Mouse (Mus musculus): Measurements from ENCODE around the gene Slc44a2. TPM values are rescaled to one million over a fixed set of nuclear protein-coding genes. Genes with fewer than 3 reads are reported as not detected.

The Slc44a2 gene
- polyA plus RNA-seq, 1 experiment = 505 TPM

- no peak for TF ChIP-seq POLR2A (IDR thresholded peaks at IDR 0.05; ENCODE audit: control insufficient read depth, extremely low read depth, insufficient read depth, low read length, poor library complexity)
- no peak overlapping the region for H3K27ac ChIP-seq (ENCODE audit: control insufficient read depth, insufficient read depth, low read length)
- WGBS = 96% methylated on average over 7 of the region's 7 CpGs
- H3K4me3 ChIP-seq (ENCODE audit: control insufficient read depth, insufficient read depth, low read length) = no peak overlapping the region
- peaks cover 8% of the 10 kb centered on the region for H3K4me1 ChIP-seq (replicated peaks; ENCODE audit: control insufficient read depth, insufficient read depth, low read length)
- no peaks in the 10 kb centered on the region for H3K27me3 ChIP-seq (ENCODE audit: control insufficient read depth, insufficient read depth, low read length)
- H3K36me3 ChIP-seq (ENCODE audit: control insufficient read depth, insufficient read depth, low read length) = peaks cover 80% of the 10 kb centered on the region
- no peak for DNase-seq
These were observed 30.7 kb downstream of the Slc44a2 start for GRCm38 (mm10) chr9:21351178-21351577.

- Histone ChIP-seq H3K4me3 (ENCODE audit: control insufficient read depth, insufficient read depth, low read length) (no peak overlapping the region), H3K4me1 (replicated peaks; ENCODE audit: control insufficient read depth, insufficient read depth, low read length) (peaks cover 8% of the 10 kb centered on the region), H3K36me3 (ENCODE audit: control insufficient read depth, insufficient read depth, low read length) (peaks cover 76% of the 10 kb centered on the region), H3K27me3 (ENCODE audit: control insufficient read depth, insufficient read depth, low read length) (no peaks in the 10 kb centered on the region), H3K27ac (ENCODE audit: control insufficient read depth, insufficient read depth, low read length) (no peak overlapping the region; the same call in 1 of the 2 replicates)
- DNase-seq = no peak
- 98% methylated on average over 4 of the region's 4 CpGs for WGBS
- TF ChIP-seq CTCF (IDR thresholded peaks at IDR 0.05; ENCODE audit: borderline replicate concordance, control insufficient read depth, extremely low read depth, insufficient read depth, low read length, poor library complexity) = no peak
- no peak for TF ChIP-seq POLR2A (IDR thresholded peaks at IDR 0.05; ENCODE audit: control insufficient read depth, extremely low read depth, insufficient read depth, low read length, poor library complexity)
These were observed 31.3 kb downstream of the Slc44a2 start for GRCm38 (mm10) chr9:21351702-21352377.

- TF ChIP-seq CTCF (IDR thresholded peaks at IDR 0.05; ENCODE audit: borderline replicate concordance, control insufficient read depth, extremely low read depth, insufficient read depth, low read length, poor library complexity) (no peak), POLR2A (IDR thresholded peaks at IDR 0.05; ENCODE audit: control insufficient read depth, extremely low read depth, insufficient read depth, low read length, poor library complexity) (no peak)
These were observed 32.2 kb downstream of the Slc44a2 start for GRCm38 (mm10) chr9:21352463-21353372.

GRCm38 (mm10) chr9:21353373-21353686 lies 32.8 kb downstream of the Slc44a2 start:
- peaks cover 61% of the 10 kb centered on the region for H3K36me3 ChIP-seq (ENCODE audit: control insufficient read depth, insufficient read depth, low read length)
- H3K4me3 ChIP-seq (ENCODE audit: control insufficient read depth, insufficient read depth, low read length) = no peak overlapping the region
- WGBS = 87% methylated on average over 2 of the region's 2 CpGs
- no peak for DNase-seq
- no peak for TF ChIP-seq POLR2A (IDR thresholded peaks at IDR 0.05; ENCODE audit: control insufficient read depth, extremely low read depth, insufficient read depth, low read length, poor library complexity)
- TF ChIP-seq CTCF (IDR thresholded peaks at IDR 0.05; ENCODE audit: borderline replicate concordance, control insufficient read depth, extremely low read depth, insufficient read depth, low read length, poor library complexity) = no peak
- peak overlapping the region; percentile 23; the same call in 1 of the 2 replicates for H3K27ac ChIP-seq (ENCODE audit: control insufficient read depth, insufficient read depth, low read length)
- H3K4me1 ChIP-seq (replicated peaks; ENCODE audit: control insufficient read depth, insufficient read depth, low read length) = peaks cover 8% of the 10 kb centered on the region
- no peaks in the 10 kb centered on the region for H3K27me3 ChIP-seq (ENCODE audit: control insufficient read depth, insufficient read depth, low read length)

More at GRCm38 (mm10) chr9:21352463-21353372, 32.2 kb downstream of the Slc44a2 start:
- H3K27ac ChIP-seq (ENCODE audit: control insufficient read depth, insufficient read depth, low read length) = peak overlapping the region; percentile 31; the same call in 1 of the 2 replicates
- no peaks in the 10 kb centered on the region for H3K27me3 ChIP-seq (ENCODE audit: control insufficient read depth, insufficient read depth, low read length)
- peaks cover 67% of the 10 kb centered on the region for H3K36me3 ChIP-seq (ENCODE audit: control insufficient read depth, insufficient read depth, low read length)
- H3K4me1 ChIP-seq (replicated peaks; ENCODE audit: control insufficient read depth, insufficient read depth, low read length) = peaks cover 8% of the 10 kb centered on the region
- no peak overlapping the region for H3K4me3 ChIP-seq (ENCODE audit: control insufficient read depth, insufficient read depth, low read length)
- peak; percentile 31 for DNase-seq
- 52% methylated on average over 20 of the region's 20 CpGs for WGBS

- peaks cover 47% of the 10 kb centered on the region for H3K36me3 ChIP-seq (ENCODE audit: control insufficient read depth, insufficient read depth, low read length)
- H3K27me3 ChIP-seq (ENCODE audit: control insufficient read depth, insufficient read depth, low read length) = no peaks in the 10 kb centered on the region
- no peak overlapping the region for H3K4me3 ChIP-seq (ENCODE audit: control insufficient read depth, insufficient read depth, low read length)
- H3K4me1 ChIP-seq (replicated peaks; ENCODE audit: control insufficient read depth, insufficient read depth, low read length) = peaks cover 8% of the 10 kb centered on the region
- 97% methylated on average over 6 of the region's 6 CpGs for WGBS
- no peak for DNase-seq
- TF ChIP-seq POLR2A (IDR thresholded peaks at IDR 0.05; ENCODE audit: control insufficient read depth, extremely low read depth, insufficient read depth, low read length, poor library complexity) = no peak
- TF ChIP-seq CTCF (IDR thresholded peaks at IDR 0.05; ENCODE audit: borderline replicate concordance, control insufficient read depth, extremely low read depth, insufficient read depth, low read length, poor library complexity) = no peak
- H3K27ac ChIP-seq (ENCODE audit: control insufficient read depth, insufficient read depth, low read length) = no peak overlapping the region
These were observed 34.3 kb downstream of the Slc44a2 start for GRCm38 (mm10) chr9:21354796-21355195.

- H3K4me1 ChIP-seq (replicated peaks; ENCODE audit: control insufficient read depth, insufficient read depth, low read length) = peaks cover 8% of the 10 kb centered on the region
- no peak for TF ChIP-seq POLR2A (IDR thresholded peaks at IDR 0.05; ENCODE audit: control insufficient read depth, extremely low read depth, insufficient read depth, low read length, poor library complexity)
- no peak for TF ChIP-seq CTCF (IDR thresholded peaks at IDR 0.05; ENCODE audit: borderline replicate concordance, control insufficient read depth, extremely low read depth, insufficient read depth, low read length, poor library complexity)
- no peak overlapping the region for H3K27ac ChIP-seq (ENCODE audit: control insufficient read depth, insufficient read depth, low read length)
- H3K36me3 ChIP-seq (ENCODE audit: control insufficient read depth, insufficient read depth, low read length) = peaks cover 27% of the 10 kb centered on the region
- no peaks in the 10 kb centered on the region for H3K27me3 ChIP-seq (ENCODE audit: control insufficient read depth, insufficient read depth, low read length)
- H3K4me3 ChIP-seq (ENCODE audit: control insufficient read depth, insufficient read depth, low read length) = no peak overlapping the region
- 4% methylated on average over 1 of the region's 1 CpGs for WGBS
- peak; percentile 73 for DNase-seq
These were observed 36.7 kb downstream of the Slc44a2 start for GRCm38 (mm10) chr9:21356981-21357718.

All from thymus, adult 2 months (tissue).